Mouse (Mus musculus) MEL (cell line): Measurements from ENCODE around the gene Ext2. TPM values are rescaled to one million over a fixed set of nuclear protein-coding genes. Genes with fewer than 3 reads are reported as not detected.

ENCODE experiments used
- DNase-seq: peaks from one replicate; pipeline ENCODE4 v3.0.0; 2011; ENCODE audit warnings: low read depth, low spot score
- H3K27ac ChIP-seq: 2 replicates; pipeline ENCODE4 v1.5.1; 2012; ENCODE audit warnings: low read depth, mild to moderate bottlenecking, control low read depth, low read length, moderate library complexity; ENCODE audit not compliant: control insufficient read depth
- H3K27me3 ChIP-seq, 2 experiments: fragments of 150-350 bp in 1 of 2; sonication (generic) in 1 of 2; 2 replicates each; pipeline ENCODE4 v1.6.1; 2012; ENCODE audit warnings: low read length in 2 of 2, mild to moderate bottlenecking in 2 of 2, improper control_type of control experiment in 1 of 2, moderate library complexity in 1 of 2; ENCODE audit not compliant: insufficient read depth in 2 of 2, control insufficient read depth in 1 of 2
- H3K36me3 ChIP-seq, 2 experiments: 2 replicates each; pipeline ENCODE4 v1.6.1; 2012 to 2014; ENCODE audit warnings: low read length in 2 of 2, improper control_type of control experiment in 1 of 2, inconsistent platforms in 1 of 2, mild to moderate bottlenecking in 1 of 2; ENCODE audit not compliant: insufficient read depth in 2 of 2, control insufficient read depth in 1 of 2
- H3K4me1 ChIP-seq, 2 experiments: fragments of 150-350 bp in 1 of 2; sonication (generic) in 1 of 2; 2 replicates each; pipeline ENCODE4 v1.6.1; 2012; ENCODE audit warnings: low read length in 2 of 2, improper control_type of control experiment in 1 of 2, mild to moderate bottlenecking in 1 of 2; ENCODE audit not compliant: insufficient read depth in 2 of 2, control insufficient read depth in 1 of 2
- H3K4me3 ChIP-seq, 2 experiments: fragments of 150-350 bp in 1 of 2; sonication (generic) in 1 of 2; 2 replicates each; pipeline ENCODE4 v1.5.1; 2012; ENCODE audit warnings: low read depth in 2 of 2, low read length in 2 of 2, mild to moderate bottlenecking in 2 of 2, moderate library complexity in 2 of 2, control low read depth in 1 of 2, improper control_type of control experiment in 1 of 2; ENCODE audit not compliant: control insufficient read depth in 1 of 2, insufficient read depth in 1 of 2
- H3K79me2 ChIP-seq: 2 replicates; pipeline ENCODE4 v1.6.1; 2012; ENCODE audit warnings: mild to moderate bottlenecking, low read length, moderate library complexity; ENCODE audit not compliant: control insufficient read depth, poor library complexity, insufficient read depth
- H3K9ac ChIP-seq: 2 replicates; pipeline ENCODE4 v1.6.1; 2012; ENCODE audit warnings: low read depth, mild to moderate bottlenecking, control low read depth, low read length, moderate library complexity; ENCODE audit not compliant: control insufficient read depth, poor library complexity, severe bottlenecking
- H3K9me3 ChIP-seq: fragments of 150-350 bp; sonication (generic); replicated peaks from 2 replicates; pipeline ENCODE4 v1.6.1; 2012; ENCODE audit warnings: mild to moderate bottlenecking, low read length, improper control_type of control experiment, moderate library complexity; ENCODE audit not compliant: insufficient read depth
- BHLHE40 ChIP-seq: IDR thresholded peaks from 2 replicates; pipeline ENCODE4 v1.6.1; 2012; ENCODE audit warnings: low read depth, mild to moderate bottlenecking, inconsistent platforms, low read length, improper control_type of control experiment, borderline replicate concordance
- CHD2 ChIP-seq: IDR thresholded peaks from 2 replicates; pipeline ENCODE4 v1.6.1; 2011; ENCODE audit warnings: low read length, improper control_type of control experiment
- CTCF ChIP-seq, 3 experiments: IDR thresholded peaks in 2 of 3; conservative IDR thresholded peaks in 1 of 3; 2 replicates each; pipeline ENCODE4 v1.5.1; 2011 to 2012; ENCODE audit warnings: low read length in 3 of 3, low read depth in 2 of 3, mild to moderate bottlenecking in 2 of 3, improper control_type of control experiment in 1 of 3, inconsistent platforms in 1 of 3, mixed read lengths in 1 of 3, moderate library complexity in 1 of 3; ENCODE audit not compliant: control insufficient read depth in 1 of 3, insufficient read depth in 1 of 3, poor library complexity in 1 of 3, severe bottlenecking in 1 of 3
- ETS1 ChIP-seq: IDR thresholded peaks from 2 replicates; pipeline ENCODE4 v1.6.1; 2012; ENCODE audit warnings: low read depth, mild to moderate bottlenecking, inconsistent platforms, low read length, improper control_type of control experiment, moderate library complexity
- HCFC1 ChIP-seq: IDR thresholded peaks from 2 replicates; pipeline ENCODE4 v1.6.1; 2012; ENCODE audit warnings: low read depth, mild to moderate bottlenecking, inconsistent platforms, low read length, improper control_type of control experiment, moderate library complexity
- KAT2A ChIP-seq: conservative IDR thresholded peaks from 2 replicates; pipeline ENCODE4 v1.6.1; 2012; ENCODE audit warnings: low read depth, low read length, improper control_type of control experiment, inconsistent platforms
- MAFK ChIP-seq: IDR thresholded peaks from 2 replicates; pipeline ENCODE4 v1.6.1; 2011; ENCODE audit warnings: low read depth, mild to moderate bottlenecking, low read length, improper control_type of control experiment, borderline replicate concordance
- MAZ ChIP-seq: IDR thresholded peaks from 2 replicates; pipeline ENCODE4 v1.6.1; 2012; ENCODE audit warnings: low read depth, mild to moderate bottlenecking, inconsistent platforms, low read length, improper control_type of control experiment
- MEF2A ChIP-seq: IDR thresholded peaks from 2 replicates; pipeline ENCODE4 v1.6.1; 2014; ENCODE audit warnings: low read depth, mild to moderate bottlenecking, inconsistent platforms, low read length, improper control_type of control experiment; ENCODE audit not compliant: poor library complexity, insufficient replicate concordance, severe bottlenecking; ENCODE audit errors: extremely low read depth
- MXI1 ChIP-seq: IDR thresholded peaks from 2 replicates; pipeline ENCODE4 v1.6.1; 2011; ENCODE audit warnings: mild to moderate bottlenecking, low read depth, low read length, improper control_type of control experiment
- MYC ChIP-seq: IDR thresholded peaks from 2 replicates; pipeline ENCODE4 v1.6.1; 2011; ENCODE audit warnings: low read depth, mild to moderate bottlenecking, low read length, improper control_type of control experiment, moderate library complexity
- NELFE ChIP-seq: IDR thresholded peaks from 2 replicates; pipeline ENCODE4 v1.6.1; 2011; ENCODE audit warnings: low read depth, low read length, improper control_type of control experiment
- POLR2A ChIP-seq, 2 experiments: IDR thresholded peaks; 2 replicates each; pipeline ENCODE4 v1.6.1; 2011 to 2012; ENCODE audit warnings: low read length in 2 of 2, mild to moderate bottlenecking in 2 of 2, control low read depth in 1 of 2, improper control_type of control experiment in 1 of 2, low read depth in 1 of 2, moderate library complexity in 1 of 2; ENCODE audit not compliant: control insufficient read depth in 1 of 2, insufficient read depth in 1 of 2, poor library complexity in 1 of 2
- POLR2AphosphoS2 ChIP-seq: IDR thresholded peaks from 2 replicates; pipeline ENCODE4 v1.6.1; 2011; ENCODE audit warnings: low read length, improper control_type of control experiment
- RAD21 ChIP-seq: IDR thresholded peaks from 2 replicates; pipeline ENCODE4 v1.6.1; 2011; ENCODE audit warnings: mild to moderate bottlenecking, low read depth, low read length, improper control_type of control experiment
- RCOR1 ChIP-seq: IDR thresholded peaks from 2 replicates; pipeline ENCODE4 v1.6.1; 2012; ENCODE audit warnings: low read depth, mild to moderate bottlenecking, inconsistent platforms, low read length, improper control_type of control experiment
- SIN3A ChIP-seq: IDR thresholded peaks from 2 replicates; pipeline ENCODE4 v1.6.1; 2012; ENCODE audit warnings: low read length, improper control_type of control experiment, inconsistent platforms
- SMC3 ChIP-seq: IDR thresholded peaks from 2 replicates; pipeline ENCODE4 v1.6.1; 2011; ENCODE audit warnings: low read depth, low read length, improper control_type of control experiment
- TAL1 ChIP-seq: IDR thresholded peaks from 2 replicates; pipeline ENCODE4 v1.6.1; 2012; ENCODE audit warnings: mild to moderate bottlenecking, inconsistent platforms, low read length, moderate library complexity, mixed read lengths
- TBP ChIP-seq: IDR thresholded peaks from 2 replicates; pipeline ENCODE4 v1.8.0; 2011; ENCODE audit warnings: low read depth, low read length, improper control_type of control experiment
- UBTF ChIP-seq: IDR thresholded peaks from 2 replicates; pipeline ENCODE4 v1.6.1; 2012; ENCODE audit warnings: low read depth, mild to moderate bottlenecking, inconsistent platforms, low read length, improper control_type of control experiment, moderate library complexity, borderline replicate concordance; ENCODE audit not compliant: insufficient read depth
- USF1 ChIP-seq: IDR thresholded peaks from 2 replicates; pipeline ENCODE4 v1.6.1; 2014; ENCODE audit warnings: low read depth, mild to moderate bottlenecking, inconsistent platforms, low read length, improper control_type of control experiment, moderate library complexity
- ZC3H11A ChIP-seq: IDR thresholded peaks from 2 replicates; pipeline ENCODE4 v1.6.1; 2012; ENCODE audit warnings: low read depth, mild to moderate bottlenecking, inconsistent platforms, low read length, improper control_type of control experiment
- polyA plus RNA-seq, 2 experiments: library from polyadenylated mRNA; stranded (reverse) in 1 of 2; unstranded in 1 of 2; fragments of >175 nt in 1 of 2; fragments of >200 nt in 1 of 2; gene quantifications; 2 replicates each; pipeline versions ENCODE4 v1.2.1 to v1.2.4; 2012; ENCODE audit warnings: low replicate concordance in 2 of 2, low read depth in 1 of 2; ENCODE audit not compliant: insufficient read length in 2 of 2, insufficient read depth in 1 of 2, missing spikeins in 1 of 2
- total RNA-seq: library from RNA; depleted of rRNA; stranded (reverse); fragments of 300-350 nt; gene quantifications from 2 replicates; pipeline ENCODE4 v1.2.3, GENCODE M21; 2012

Gene Ext2
- total and polyA plus RNA-seq, 3 experiments, result 33.7 to 66.8 TPM; not detected in 1

GRCm38 (mm10) chr2:93659705-93660308, 162.6 kb downstream of the Ext2 start:
- H3K9me3 ChIP-seq, result no peaks in the 10 kb centered on the region
- TF ChIP-seq NELFE (no peak), POLR2AphosphoS2 (no peak), USF1 (no peak), UBTF (no peak), ETS1 (no peak), RCOR1 (no peak), TAL1 (no peak), HCFC1 (no peak), CHD2 (no peak), MXI1 (no peak), MYC (no peak), MEF2A (no peak), MAFK (no peak), POLR2A (IDR thresholded peaks at IDR 0.05; ENCODE audit: control insufficient read depth in 1 of 2, insufficient read depth in 1 of 2, low read depth in 1 of 2, low read length in 2 of 2, poor library complexity in 1 of 2) (no peak), SMC3 (no peak), BHLHE40 (no peak), TBP (no peak), KAT2A (no peak)
- no peaks in the 10 kb centered on the region for H3K4me1 ChIP-seq
- H3K27me3 ChIP-seq, result peaks cover 0 to 1% of the 10 kb centered on the region in 2 experiments; a peak in 1 of 4 replicates
- H3K79me2 ChIP-seq, result no peaks in the 10 kb centered on the region
- no peaks in the 10 kb centered on the region for H3K36me3 ChIP-seq
- H3K27ac ChIP-seq, result no peak overlapping the region
- no peak overlapping the region for H3K9ac ChIP-seq
- H3K4me3 ChIP-seq, result no peak overlapping the region
- DNase-seq, result no peak

DNA sequence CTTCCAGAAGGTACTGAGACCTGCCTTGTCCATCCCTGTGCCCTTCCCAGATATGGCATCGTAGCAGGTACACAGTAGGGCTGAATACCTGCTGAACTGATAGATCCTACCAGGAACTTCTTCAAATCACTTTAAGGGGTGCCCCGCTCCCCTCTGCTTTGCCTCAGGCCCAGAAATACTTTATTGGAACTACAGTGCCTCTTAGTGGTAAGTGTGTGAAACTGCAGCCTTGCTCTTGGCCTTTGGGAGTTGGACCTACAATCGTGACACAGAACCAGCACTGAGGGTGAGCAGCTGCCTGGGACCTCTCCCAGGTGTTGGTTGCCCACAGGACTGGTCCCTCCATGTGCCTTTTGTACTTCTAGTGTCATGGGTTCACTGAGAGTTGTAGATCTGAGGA, 163.4 kb downstream of the Ext2 start:
- Histone ChIP-seq H3K27ac (no peak overlapping the region), H3K9me3 (no peaks in the 10 kb centered on the region), H3K36me3 (no peaks in the 10 kb centered on the region), H3K27me3 (peaks cover 0 to 2% of the 10 kb centered on the region in 2 experiments; a peak in 1 of 4 replicates), H3K79me2 (no peaks in the 10 kb centered on the region), H3K4me3 (no peak overlapping the region), H3K4me1 (no peaks in the 10 kb centered on the region), H3K9ac (no peak overlapping the region)
- peak; percentile 47 for DNase-seq
- TF ChIP-seq SMC3 (peak; percentile 65), BHLHE40 (no peak), ZC3H11A (peak; percentile 40; the same call in 1 of the 2 replicates), RCOR1 (no peak), RAD21 (peak; percentile 71), SIN3A (no peak), MAZ (no peak), NELFE (no peak), CHD2 (no peak), CTCF (IDR thresholded peaks at IDR 0.05 in 2 of 3, conservative IDR thresholded peaks at IDR 0.05 in 1 of 3; ENCODE audit: control insufficient read depth in 1 of 3, insufficient read depth in 1 of 3, low read depth in 2 of 3, low read length in 3 of 3, poor library complexity in 1 of 3, severe bottlenecking in 1 of 3) (peak; percentile 46 to 89 (median 72)), POLR2A (IDR thresholded peaks at IDR 0.05; ENCODE audit: control insufficient read depth in 1 of 2, insufficient read depth in 1 of 2, low read depth in 1 of 2, low read length in 2 of 2, poor library complexity in 1 of 2) (no peak), KAT2A (no peak), HCFC1 (no peak), UBTF (no peak)
